Mouse (Mus musculus): ENCODE data around the gene Plekhg2. TPM values are rescaled to one million over a fixed set of nuclear protein-coding genes. Genes with fewer than 3 reads are reported as not detected.
A peak's percentile ranks its signal among the peaks of the same experiment; 100 is the strongest.

Plekhg2 gene
- polyA plus RNA-seq, 1 experiment: not detected

GRCm38 (mm10) chr7:28338108-28338998, 34.0 kb downstream of the Plekhg2 start, which contains the start of gene Supt5:
TSS of gene Supt5 (minus strand) at chr7:28338746.
- under 1% methylated on average over 77 of the region's 77 CpGs for WGBS
- peaks cover 3% of the 10 kb centered on the region; the same call in 1 of the 2 replicates for H3K4me1 ChIP-seq (ENCODE audit: control insufficient read depth, insufficient read depth, low read length)
- TF ChIP-seq POLR2A (IDR thresholded peaks at IDR 0.05; ENCODE audit: insufficient read depth, low read depth, low read length) (peak; percentile 76), CTCF (IDR thresholded peaks at IDR 0.05; ENCODE audit: insufficient read depth, low read depth, low read length) (no peak)
- H3K4me3 ChIP-seq (ENCODE audit: insufficient read depth, low read depth, low read length): peak within 1 kb of the TSS; percentile 94
- peak within 1 kb of the TSS; percentile 77 for H3K27ac ChIP-seq (ENCODE audit: insufficient read depth, low read depth, low read length)

- TF ChIP-seq POLR2A (IDR thresholded peaks at IDR 0.05; ENCODE audit: insufficient read depth, low read depth, low read length) (no peak), CTCF (IDR thresholded peaks at IDR 0.05; ENCODE audit: insufficient read depth, low read depth, low read length) (no peak)
- Histone ChIP-seq H3K4me1 (ENCODE audit: control insufficient read depth, insufficient read depth, low read length) (peaks cover 3% of the 10 kb centered on the region; the same call in 1 of the 2 replicates), H3K27ac (ENCODE audit: insufficient read depth, low read depth, low read length) (no peak overlapping the region), H3K4me3 (ENCODE audit: insufficient read depth, low read depth, low read length) (no peak overlapping the region)
- WGBS: 97% methylated on average over 2 of the region's 2 CpGs
These were observed 36.9 kb downstream of the Plekhg2 start for GRCm38 (mm10) chr7:28335471-28335870.

- H3K4me1 ChIP-seq (ENCODE audit: control insufficient read depth, insufficient read depth, low read length): peaks cover 3% of the 10 kb centered on the region; the same call in 1 of the 2 replicates
- no peak for TF ChIP-seq POLR2A (IDR thresholded peaks at IDR 0.05; ENCODE audit: insufficient read depth, low read depth, low read length)
- no peak for TF ChIP-seq CTCF (IDR thresholded peaks at IDR 0.05; ENCODE audit: insufficient read depth, low read depth, low read length)
- no peak overlapping the region for H3K27ac ChIP-seq (ENCODE audit: insufficient read depth, low read depth, low read length)
- H3K4me3 ChIP-seq (ENCODE audit: insufficient read depth, low read depth, low read length): no peak overlapping the region
- WGBS: 86% methylated on average over 4 of the region's 4 CpGs
These were observed 37.9 kb downstream of the Plekhg2 start for GRCm38 (mm10) chr7:28334534-28334933.

GRCm38 (mm10) chr7:28328260-28328659, 44.1 kb downstream of the Plekhg2 start:
- Histone ChIP-seq H3K4me3 (ENCODE audit: insufficient read depth, low read depth, low read length) (no peak overlapping the region), H3K4me1 (ENCODE audit: control insufficient read depth, insufficient read depth, low read length) (no peaks in the 10 kb centered on the region), H3K27ac (ENCODE audit: insufficient read depth, low read depth, low read length) (no peak overlapping the region)
- TF ChIP-seq POLR2A (IDR thresholded peaks at IDR 0.05; ENCODE audit: insufficient read depth, low read depth, low read length) (no peak), CTCF (IDR thresholded peaks at IDR 0.05; ENCODE audit: insufficient read depth, low read depth, low read length) (no peak)
- WGBS: 96% methylated on average over 2 of the region's 2 CpGs

- no peak overlapping the region for H3K4me3 ChIP-seq (ENCODE audit: insufficient read depth, low read depth, low read length)
- 82% methylated on average over 4 of the region's 4 CpGs for WGBS
- H3K4me1 ChIP-seq (ENCODE audit: control insufficient read depth, insufficient read depth, low read length): no peaks in the 10 kb centered on the region
- no peak overlapping the region for H3K27ac ChIP-seq (ENCODE audit: insufficient read depth, low read depth, low read length)
- no peak for TF ChIP-seq CTCF (IDR thresholded peaks at IDR 0.05; ENCODE audit: insufficient read depth, low read depth, low read length)
- no peak for TF ChIP-seq POLR2A (IDR thresholded peaks at IDR 0.05; ENCODE audit: insufficient read depth, low read depth, low read length)
These were observed 45.9 kb downstream of the Plekhg2 start for GRCm38 (mm10) chr7:28326457-28326856.

GRCm38 (mm10) chr7:28325293-28325692, 47.1 kb downstream of the Plekhg2 start:
- no peak overlapping the region for H3K27ac ChIP-seq (ENCODE audit: insufficient read depth, low read depth, low read length)
- no peak for TF ChIP-seq CTCF (IDR thresholded peaks at IDR 0.05; ENCODE audit: insufficient read depth, low read depth, low read length)
- no peak for TF ChIP-seq POLR2A (IDR thresholded peaks at IDR 0.05; ENCODE audit: insufficient read depth, low read depth, low read length)
- H3K4me3 ChIP-seq (ENCODE audit: insufficient read depth, low read depth, low read length): no peak overlapping the region
- WGBS: 96% methylated on average over 8 of the region's 8 CpGs
- H3K4me1 ChIP-seq (ENCODE audit: control insufficient read depth, insufficient read depth, low read length): no peaks in the 10 kb centered on the region

GRCm38 (mm10) chr7:28321974-28322720, 50.3 kb downstream of the Plekhg2 start:
- 95% methylated on average over 15 of the region's 15 CpGs for WGBS
- H3K4me3 ChIP-seq (ENCODE audit: insufficient read depth, low read depth, low read length): no peak overlapping the region
- TF ChIP-seq POLR2A (IDR thresholded peaks at IDR 0.05; ENCODE audit: insufficient read depth, low read depth, low read length) (no peak), CTCF (IDR thresholded peaks at IDR 0.05; ENCODE audit: insufficient read depth, low read depth, low read length) (no peak)

GRCm38 (mm10) chr7:28318714-28319113, 53.7 kb downstream of the Plekhg2 start:
- no peaks in the 10 kb centered on the region for H3K4me1 ChIP-seq (ENCODE audit: control insufficient read depth, insufficient read depth, low read length)
- 93% methylated on average over 17 of the region's 17 CpGs for WGBS
- no peak overlapping the region for H3K4me3 ChIP-seq (ENCODE audit: insufficient read depth, low read depth, low read length)
- H3K27ac ChIP-seq (ENCODE audit: insufficient read depth, low read depth, low read length): no peak overlapping the region
- TF ChIP-seq POLR2A (IDR thresholded peaks at IDR 0.05; ENCODE audit: insufficient read depth, low read depth, low read length): no peak

More at GRCm38 (mm10) chr7:28321974-28322720, 50.3 kb downstream of the Plekhg2 start:
- Histone ChIP-seq H3K27ac (ENCODE audit: insufficient read depth, low read depth, low read length) (no peak overlapping the region), H3K4me1 (ENCODE audit: control insufficient read depth, insufficient read depth, low read length) (no peaks in the 10 kb centered on the region)

GRCm38 (mm10) chr7:28318036-28318435, 54.4 kb downstream of the Plekhg2 start:
- no peak for TF ChIP-seq POLR2A (IDR thresholded peaks at IDR 0.05; ENCODE audit: insufficient read depth, low read depth, low read length)
- TF ChIP-seq CTCF (IDR thresholded peaks at IDR 0.05; ENCODE audit: insufficient read depth, low read depth, low read length): no peak
- WGBS: 87% methylated on average over 3 of the region's 3 CpGs
- H3K4me3 ChIP-seq (ENCODE audit: insufficient read depth, low read depth, low read length): no peak overlapping the region
- no peak overlapping the region for H3K27ac ChIP-seq (ENCODE audit: insufficient read depth, low read depth, low read length)
- no peaks in the 10 kb centered on the region for H3K4me1 ChIP-seq (ENCODE audit: control insufficient read depth, insufficient read depth, low read length)
